Mouse (Mus musculus): ENCODE results near the gene Pigk.

Gene Pigk

DNA sequence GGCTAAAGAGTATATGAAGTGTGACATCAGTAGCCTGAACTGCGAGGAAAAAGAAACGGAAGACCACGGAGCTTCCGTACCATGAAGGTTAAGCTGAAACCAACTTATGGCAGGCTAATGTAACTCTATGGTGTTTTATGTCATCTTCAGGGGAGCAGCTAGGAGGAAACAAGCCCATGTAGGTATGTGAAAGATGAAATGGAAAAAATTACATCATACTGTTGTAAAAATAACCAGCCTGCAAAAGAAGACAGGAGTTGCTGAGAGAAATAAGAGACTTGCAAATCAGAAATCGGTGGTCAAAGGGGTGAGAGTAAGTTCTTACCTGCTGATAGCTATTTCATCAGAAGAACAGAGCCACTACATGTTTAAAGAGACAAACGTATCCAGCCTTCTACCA lies 293.0 kb downstream of the Pigk start:
- DNase-seq, result no peak

DNA sequence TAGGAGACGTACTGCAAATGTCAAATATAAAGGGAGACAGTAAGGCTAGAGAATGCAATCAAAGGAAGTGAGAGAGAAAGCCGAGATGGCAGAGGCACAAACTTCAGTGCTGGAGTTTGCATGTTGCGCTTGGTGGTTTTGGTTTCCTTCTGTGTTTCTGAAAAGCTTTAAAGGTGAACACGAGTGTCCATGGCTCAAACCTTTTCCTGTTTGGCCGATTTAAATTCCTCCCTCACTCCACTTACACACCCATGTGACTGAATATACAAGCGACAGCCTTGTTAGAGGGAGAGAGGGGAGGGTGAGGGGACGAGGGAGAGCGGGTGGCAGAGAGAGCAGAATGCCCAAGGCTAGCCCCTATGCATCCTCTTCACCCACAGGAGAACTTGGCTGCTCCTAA lies 302.5 kb downstream of the Pigk start:
- DNase-seq, result no peak

- no peak for DNase-seq
Observed at GRCm38 (mm10) chr3:153018051-153018450, 304.2 kb downstream of the Pigk start.

DNA sequence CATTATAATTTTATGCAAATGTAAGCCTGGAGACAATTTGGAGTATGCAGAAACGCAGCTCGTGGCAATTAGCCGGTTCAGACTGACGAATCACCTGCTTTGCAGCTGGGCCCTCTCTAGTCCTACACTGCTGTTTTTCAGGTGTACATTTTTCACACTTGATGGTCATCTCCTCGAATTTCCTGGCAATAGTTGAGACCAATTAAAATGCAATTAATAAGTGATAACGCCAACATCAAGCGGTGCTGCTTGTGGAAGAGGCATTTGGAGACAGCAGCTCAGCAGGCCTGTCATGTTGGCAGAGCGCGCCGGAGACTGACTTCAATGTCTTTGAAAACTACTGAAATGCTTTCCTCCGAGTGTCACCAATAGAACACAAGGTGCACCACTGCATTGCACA lies 310.1 kb downstream of the Pigk start:
- no peak for DNase-seq
